Mouse (Mus musculus): ENCODE results near the gene Tbc1d20. TPM values are rescaled to one million over a fixed set of nuclear protein-coding genes. Genes with fewer than 3 reads are reported as not detected.
"Not testable (repeated sequence)": the region's sequence is repeated elsewhere in the genome, so short reads cannot be mapped to it uniquely, and the experiment has no call there.

Tbc1d20 gene
- total RNA-seq, 2 experiments from 2014 or later, result 41.2 to 42.6 TPM

- DNase-seq, result no peak
- intact Hi-C loops (cut with DNase I), result no loop called here
These were observed 56.4 kb downstream of the Tbc1d20 start for GRCm38 (mm10) chr2:152349842-152350540.

- intact Hi-C loops (cut with DNase I), result no loop called here
- DNase-seq, result no peak
These were observed 63.6 kb downstream of the Tbc1d20 start for GRCm38 (mm10) chr2:152357254-152357653.

GRCm38 (mm10) chr2:152358977-152359376 lies 65.3 kb downstream of the Tbc1d20 start:
- intact Hi-C loops (cut with DNase I); DNase-seq: not testable (repeated sequence)

GRCm38 (mm10) chr2:152359616-152360015 lies 66.0 kb downstream of the Tbc1d20 start:
- intact Hi-C loops (cut with DNase I), result no loop called here
- no peak for DNase-seq

GRCm38 (mm10) chr2:152360271-152360775 lies 66.7 kb downstream of the Tbc1d20 start:
- intact Hi-C loops (cut with DNase I), result no loop called here

GRCm38 (mm10) chr2:152361193-152361592 lies 67.6 kb downstream of the Tbc1d20 start:
- intact Hi-C loops (cut with DNase I), result no loop called here
- no peak for DNase-seq

More at GRCm38 (mm10) chr2:152360271-152360775, 66.7 kb downstream of the Tbc1d20 start:
- no peak for DNase-seq

Other genes with a start within 250 kb of the Tbc1d20 start
- 10 to 100 TPM; 20.0 to 25.2 TPM for gene Scrt2, start 212.3 kb upstream of the Tbc1d20 start, total RNA-seq (2021)
- 10 to 100 TPM; 17.7 to 18.8 TPM for gene Srxn1, start 188.3 kb upstream of the Tbc1d20 start, total RNA-seq (2021)
- 1 to 10 TPM in 1 of 2 experiments, under 1 TPM in 1; 0.54 to 1.1 TPM for gene Tcf15, start 150.3 kb upstream of the Tbc1d20 start, total RNA-seq (2021)
- 100 to 1,000 TPM; 142 to 148 TPM for gene Csnk2a1, start 67.0 kb upstream of the Tbc1d20 start, total RNA-seq (2021)
- 100 to 1,000 TPM; 123 to 134 TPM for gene Rbck1, start 38.8 kb downstream of the Tbc1d20 start, total RNA-seq (2021)
- gene Trib3, start 50.2 kb downstream of the Tbc1d20 start, total RNA-seq (2021), result 1 to 10 TPM in 1 of 2 experiments, under 1 TPM in 1; 0.92 to 1.4 TPM
- 10 to 100 TPM; 18.7 to 27.1 TPM for gene Nrsn2, start 82.8 kb downstream of the Tbc1d20 start, total RNA-seq (2021)
- 100 to 1,000 TPM; 102 to 105 TPM for gene Sox12, start 104.2 kb downstream of the Tbc1d20 start, total RNA-seq (2021)
- 10 to 100 TPM; 12.5 to 13.8 TPM for gene Zcchc3, start 121.2 kb downstream of the Tbc1d20 start, total RNA-seq (2021)
- 1 to 10 TPM; 2.6 to 3.1 TPM for gene 6820408C15Rik, start 121.8 kb downstream of the Tbc1d20 start, total RNA-seq (2021)
- gene Defb23, start 170.8 kb downstream of the Tbc1d20 start, total RNA-seq (2021), result not detected
- gene Defb20, start 183.2 kb downstream of the Tbc1d20 start, total RNA-seq (2021), result not detected
- gene Defb22, start 196.3 kb downstream of the Tbc1d20 start, total RNA-seq (2021), result not detected
- not detected for gene Defb26, start 217.9 kb downstream of the Tbc1d20 start, total RNA-seq (2021)
- not detected for gene Defb28, start 224.4 kb downstream of the Tbc1d20 start, total RNA-seq (2021)
- gene Defb29, start 246.3 kb downstream of the Tbc1d20 start, total RNA-seq (2021), result not detected